Mouse (Mus musculus) intestine, embryonic 14.5 days (tissue): ENCODE measurements around the gene Dhx37. TPM values are rescaled to one million over a fixed set of nuclear protein-coding genes. Genes with fewer than 3 reads are reported as not detected.
"Not testable (repeated sequence)": the region's sequence is repeated elsewhere in the genome, so short reads cannot be mapped to it uniquely, and the experiment has no call there.

Experiments used
- ATAC-seq: fragments of 200-750 bp; cut with Nextera tagmentation; replicated peaks from 2 replicates; pipeline ENCODE4 v1.8.0; 2017; ENCODE audit warnings: low read depth, moderate number of reproducible peaks, moderate TSS enrichment, moderate library complexity; ENCODE audit not compliant: low FRiP score, low TSS enrichment
- DNase-seq: peaks from one replicate; pipeline ENCODE4 v3.0.0-alpha.2; 2018; ENCODE audit warnings: low spot score
- H3K27ac ChIP-seq: fragments of 300-500 bp; sonication (generic); 2 replicates; pipeline ENCODE4 v1.5.1; 2014; ENCODE audit warnings: low read depth, mild to moderate bottlenecking, control low read depth
- H3K27me3 ChIP-seq: fragments of 300-500 bp; sonication (generic); replicated peaks from 2 replicates; pipeline ENCODE4 v1.6.1; 2014; ENCODE audit warnings: low read length, control low read depth; ENCODE audit not compliant: control insufficient read depth, insufficient read depth
- H3K36me3 ChIP-seq: fragments of 300-500 bp; sonication (generic); 2 replicates; pipeline ENCODE4 v1.6.1; 2014; ENCODE audit warnings: low read length, control low read depth; ENCODE audit not compliant: control insufficient read depth, insufficient read depth
- H3K4me1 ChIP-seq: fragments of 300-500 bp; sonication (generic); replicated peaks from 2 replicates; pipeline ENCODE4 v1.6.1; 2014; ENCODE audit warnings: low read length, control low read depth, mixed read lengths; ENCODE audit not compliant: control insufficient read depth, insufficient read depth
- H3K4me2 ChIP-seq: fragments of 300-500 bp; sonication (generic); 2 replicates; pipeline ENCODE4 v1.6.1; 2014; ENCODE audit warnings: low read length
- H3K4me3 ChIP-seq: fragments of 300-500 bp; sonication (generic); 2 replicates; pipeline ENCODE4 v1.5.1; 2014; ENCODE audit warnings: low read depth, low read length, control low read depth, mixed read lengths
- H3K9ac ChIP-seq: fragments of 300-500 bp; sonication (generic); 2 replicates; pipeline ENCODE4 v1.6.1; 2014; ENCODE audit warnings: mild to moderate bottlenecking, low read length
- H3K9me3 ChIP-seq: fragments of 300-500 bp; sonication (generic); 2 replicates; pipeline ENCODE4 v1.6.1; 2016; ENCODE audit warnings: low read length, control low read depth; ENCODE audit not compliant: control insufficient read depth
- WGBS: fragments of 180-500 bp; shearing (Covaris S2); extraction: QIAGEN DNeasy Blood & Tissue Kit; methylation state at CpG from one replicate; pipeline ENCODE4 v1.1.7; 2014; 5-methylcytosine and 5-hydroxymethylcytosine counted together
- polyA plus RNA-seq: library from polyadenylated mRNA; unstranded; fragments of >200 nt; fragmentation: Nextera tagmentation; extraction: Ambion mirVana; gene quantifications from 2 replicates; pipeline ENCODE4 v1.2.1, GENCODE M21; 2014

Dhx37 gene
- polyA plus RNA-seq, 1 experiment from 2014 or later = 9.6 TPM

DNA sequence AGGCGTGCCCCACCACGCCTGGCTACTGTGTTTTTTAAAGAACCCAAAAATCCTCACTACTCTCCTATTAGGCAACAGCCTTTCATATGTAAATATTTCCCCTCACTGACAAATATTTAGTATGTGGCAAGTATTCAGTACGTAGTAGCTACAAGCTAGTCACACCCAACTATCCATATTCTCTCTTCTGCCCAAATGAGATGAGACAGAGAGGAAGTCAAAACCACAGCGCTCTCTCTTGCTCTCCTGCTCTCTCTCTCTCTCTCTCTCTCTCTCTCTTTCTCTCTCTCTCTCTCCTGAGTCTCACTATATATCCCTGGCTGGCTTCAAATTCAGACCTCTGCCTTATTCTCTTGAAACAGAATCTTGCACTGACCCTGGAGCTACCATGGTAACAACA, 10.6 kb upstream of the Dhx37 start:
- WGBS = 86% methylated on average over 4 of the region's 4 CpGs
- Histone ChIP-seq H3K4me3 (no peak overlapping the region), H3K9ac (no peak overlapping the region), H3K4me1 (peaks cover 10% of the 10 kb centered on the region), H3K27me3 (no peaks in the 10 kb centered on the region), H3K4me2 (no peak overlapping the region), H3K36me3 (no peaks in the 10 kb centered on the region), H3K27ac (no peak overlapping the region), H3K9me3 (0 out of 2 replicates have a peak, but pooled peaks cover 3% of the 10 kb centered on the region)
- no peak for DNase-seq
- no peak for ATAC-seq

DNA sequence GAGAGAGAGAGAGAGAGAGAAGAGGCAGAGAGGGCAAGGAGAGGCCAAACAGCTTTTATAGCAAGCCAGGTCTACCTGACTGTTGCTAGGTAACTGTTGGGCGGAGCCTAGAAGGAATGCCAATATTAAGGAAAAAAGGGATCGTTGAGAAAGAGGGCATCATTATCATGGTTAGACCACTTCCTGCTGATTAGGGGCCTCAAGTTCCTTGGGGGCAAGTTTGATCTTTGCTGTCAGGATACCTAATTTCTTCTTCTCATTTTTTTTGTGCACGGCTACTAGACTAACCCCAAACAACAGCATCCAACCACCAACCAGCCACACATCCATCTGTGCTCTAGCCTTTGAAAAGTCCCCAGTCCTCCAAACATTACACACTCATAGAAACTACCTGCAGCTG, 10.0 kb upstream of the Dhx37 start:
- Histone ChIP-seq H3K27ac (no peak overlapping the region), H3K4me2 (no peak overlapping the region), H3K36me3 (no peaks in the 10 kb centered on the region), H3K27me3 (no peaks in the 10 kb centered on the region), H3K9me3 (0 out of 2 replicates have a peak, but pooled peaks cover 3% of the 10 kb centered on the region), H3K9ac (no peak overlapping the region), H3K4me3 (no peak overlapping the region), H3K4me1 (peaks cover 10% of the 10 kb centered on the region)
- ATAC-seq (no peak), DNase-seq (no peak)
- 82% methylated on average over 3 of the region's 3 CpGs for WGBS

DNA sequence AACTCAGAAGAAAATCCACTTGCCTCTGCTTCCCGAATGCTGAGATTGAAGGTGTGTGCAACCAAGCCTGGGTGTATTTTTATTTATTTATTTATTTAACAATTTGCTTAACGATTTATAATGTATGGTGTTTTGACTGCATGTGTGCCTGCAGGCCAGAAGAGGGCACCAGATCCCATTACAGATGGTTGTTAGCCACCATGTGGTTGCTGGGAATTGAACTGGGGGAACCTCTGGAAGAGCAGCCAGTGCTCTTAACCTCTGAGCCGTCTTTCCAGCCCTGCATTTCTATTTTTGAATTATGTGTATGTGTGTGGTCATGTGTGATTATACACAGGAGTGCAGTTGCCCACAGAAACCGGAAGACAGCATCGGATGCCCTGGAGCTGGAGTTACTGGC, 9.4 kb upstream of the Dhx37 start:
- 85% methylated on average over 5 of the region's 5 CpGs for WGBS
- no peaks in the 10 kb centered on the region for H3K27me3 ChIP-seq
- H3K9ac ChIP-seq = no peak overlapping the region
- H3K27ac ChIP-seq = no peak overlapping the region
- H3K4me3 ChIP-seq = no peak overlapping the region
- peaks cover 10% of the 10 kb centered on the region for H3K4me1 ChIP-seq
- H3K9me3 ChIP-seq = 0 out of 2 replicates have a peak, but pooled peaks cover 3% of the 10 kb centered on the region
- ATAC-seq = no peak
- H3K4me2 ChIP-seq = no peak overlapping the region
- no peaks in the 10 kb centered on the region for H3K36me3 ChIP-seq
- DNase-seq = no peak

DNA sequence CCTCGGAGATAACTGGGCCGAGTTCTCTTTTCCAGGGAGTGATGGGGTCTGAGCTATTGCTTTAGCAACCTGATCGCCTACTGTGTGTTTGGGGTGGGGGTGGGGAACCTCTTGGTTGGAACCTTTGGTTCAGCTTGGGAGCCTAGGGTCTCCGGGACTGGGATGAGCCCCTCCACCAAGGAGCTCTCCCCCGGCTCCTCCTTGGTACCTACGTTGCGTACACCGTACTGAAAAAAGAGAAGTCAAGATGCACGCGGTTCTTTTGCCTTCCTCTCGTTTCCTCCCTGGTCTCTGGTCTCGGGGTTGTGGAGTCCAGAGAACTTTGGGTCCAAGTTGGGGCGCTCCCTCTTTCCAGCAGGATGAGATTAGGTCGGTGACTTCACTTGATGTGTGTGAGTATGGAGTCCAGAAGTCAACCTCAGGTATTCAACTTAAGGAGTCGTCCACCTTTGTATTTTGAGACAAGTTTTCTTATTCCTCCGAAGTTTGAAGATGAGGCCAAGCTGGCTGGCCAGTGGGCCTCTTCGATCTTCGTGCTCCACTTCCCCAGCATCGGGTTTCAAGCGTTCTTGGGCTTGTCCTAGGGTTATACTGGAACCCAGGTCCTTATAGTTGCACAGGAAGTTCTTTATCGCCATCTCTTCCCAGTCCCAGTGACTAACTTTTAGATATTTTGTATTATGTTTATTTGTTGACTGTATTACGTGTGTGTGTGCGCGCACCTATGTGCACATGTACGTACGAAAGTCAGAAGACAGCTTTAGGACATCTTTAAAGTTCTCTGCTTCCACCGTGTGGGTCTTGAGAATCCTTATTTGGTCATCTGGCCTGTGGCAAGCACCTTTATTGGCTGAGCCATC, 8.4 kb upstream of the Dhx37 start:
- Histone ChIP-seq H3K27ac (peak overlapping the region; percentile 77), H3K9me3 (0 out of 2 replicates have a peak, but pooled peaks cover 3% of the 10 kb centered on the region), H3K36me3 (no peaks in the 10 kb centered on the region), H3K4me3 (peak overlapping the region; percentile 94), H3K9ac (peak overlapping the region; percentile 78), H3K4me2 (peak overlapping the region; percentile 78), H3K27me3 (no peaks in the 10 kb centered on the region), H3K4me1 (peaks cover 10% of the 10 kb centered on the region)
- 21% methylated on average over 27 of the region's 27 CpGs for WGBS
- ATAC-seq (peak; percentile 6), DNase-seq (no peak)

DNA sequence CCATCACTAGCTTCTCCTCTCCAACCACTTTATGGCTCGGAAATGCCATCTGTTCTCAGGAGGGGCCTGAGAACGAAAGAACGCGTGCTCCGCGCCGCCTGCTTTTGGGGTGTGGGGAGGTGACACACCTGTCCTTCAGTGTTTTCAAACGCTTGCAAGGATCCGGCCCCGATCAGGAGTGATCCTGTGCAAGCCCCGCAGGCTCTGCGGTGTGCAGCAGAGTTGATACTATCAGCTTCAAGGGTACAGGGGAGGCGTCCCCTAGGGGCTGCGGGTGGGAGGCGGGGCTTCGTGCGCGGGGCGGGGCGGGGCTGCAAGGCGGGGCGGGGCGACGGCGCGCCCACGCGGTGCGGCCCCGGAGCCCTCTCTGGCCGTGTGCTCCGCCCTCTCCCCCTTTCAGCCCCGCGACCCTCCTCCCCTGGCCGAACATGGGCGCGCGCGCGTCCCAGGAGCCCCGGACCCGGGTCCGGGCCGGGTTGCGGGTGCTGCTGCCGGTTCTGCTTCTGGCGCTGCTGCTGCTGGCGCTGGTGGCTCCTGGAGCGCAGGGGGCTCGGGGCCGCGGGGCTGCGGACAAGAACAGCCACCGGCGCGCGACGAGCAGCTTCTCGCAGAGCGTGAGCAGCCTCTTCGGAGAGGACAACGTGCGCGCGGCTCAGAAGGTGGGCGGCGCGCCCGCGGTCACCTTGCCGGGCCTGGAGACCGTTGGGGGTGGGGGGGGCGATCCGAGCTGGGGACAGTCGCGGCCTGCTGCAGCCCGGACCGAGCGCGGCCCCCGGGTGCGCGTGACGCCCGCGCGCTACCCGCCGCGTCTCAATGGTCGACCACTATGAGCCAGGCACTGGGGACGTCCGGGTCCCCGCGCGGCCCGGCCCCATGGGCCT, 7.6 kb upstream of the Dhx37 start, which contains the start of gene Bri3bp:
Bri3bp (plus strand) TSS at position 335 of the 881 bp plus-strand sequence.
- Histone ChIP-seq H3K4me2 (peak within 1 kb of the TSS; percentile 78), H3K9ac (peak within 1 kb of the TSS; percentile 78), H3K36me3 (no peaks in the 10 kb centered on the region), H3K9me3 (0 out of 2 replicates have a peak, but pooled peaks cover 3% of the 10 kb centered on the region), H3K27me3 (no peaks in the 10 kb centered on the region), H3K4me1 (peaks cover 10% of the 10 kb centered on the region), H3K4me3 (peak within 1 kb of the TSS; percentile 94), H3K27ac (peak within 1 kb of the TSS; percentile 77)
- DNase-seq = peak; percentile 90
- ATAC-seq = peak; percentile 95
- WGBS = under 1% methylated on average over 95 of the region's 97 CpGs

DNA sequence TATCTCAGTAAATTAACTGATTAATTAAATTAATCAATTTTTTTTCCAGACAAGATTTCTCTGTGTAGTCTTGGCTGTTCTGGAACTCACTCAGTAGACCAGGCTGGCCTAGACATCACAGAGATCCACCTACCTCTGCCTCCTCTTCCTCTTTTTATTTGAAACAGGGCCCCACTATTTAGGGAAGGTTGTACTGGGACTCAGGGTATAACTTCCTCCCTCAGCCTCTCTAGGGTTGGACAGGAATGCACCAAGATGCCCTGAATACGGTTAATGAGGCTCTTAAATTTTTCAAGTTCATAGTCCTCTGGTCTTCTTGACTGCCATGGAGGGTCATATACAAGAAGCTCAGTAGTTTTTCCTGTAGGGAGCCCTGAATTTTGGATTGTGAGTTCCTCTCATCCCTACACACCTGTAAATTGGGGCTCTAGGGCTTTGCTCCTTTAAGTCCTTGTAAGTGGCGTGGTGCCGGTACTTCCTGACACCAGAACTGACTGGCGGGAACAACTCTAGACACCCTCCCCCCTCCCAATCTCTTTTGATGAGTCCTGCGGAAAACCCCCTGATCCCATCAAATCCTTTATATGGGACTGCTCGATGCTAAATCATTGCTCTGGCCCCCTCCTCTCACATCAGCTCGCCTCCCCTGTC, 6.8 kb upstream of the Dhx37 start:
- no peak for DNase-seq
- Histone ChIP-seq H3K36me3 (no peaks in the 10 kb centered on the region), H3K27me3 (no peaks in the 10 kb centered on the region), H3K27ac (peak overlapping the region; percentile 77), H3K4me3 (peak overlapping the region; percentile 94), H3K9ac (peak overlapping the region; percentile 78), H3K4me1 (peaks cover 10% of the 10 kb centered on the region), H3K9me3 (0 out of 2 replicates have a peak, but pooled peaks cover 3% of the 10 kb centered on the region), H3K4me2 (peak overlapping the region; percentile 78)
- 6% methylated on average over 7 of the region's 7 CpGs for WGBS
- peak; percentile 19; the same call in 1 of the 2 replicates for ATAC-seq

DNA sequence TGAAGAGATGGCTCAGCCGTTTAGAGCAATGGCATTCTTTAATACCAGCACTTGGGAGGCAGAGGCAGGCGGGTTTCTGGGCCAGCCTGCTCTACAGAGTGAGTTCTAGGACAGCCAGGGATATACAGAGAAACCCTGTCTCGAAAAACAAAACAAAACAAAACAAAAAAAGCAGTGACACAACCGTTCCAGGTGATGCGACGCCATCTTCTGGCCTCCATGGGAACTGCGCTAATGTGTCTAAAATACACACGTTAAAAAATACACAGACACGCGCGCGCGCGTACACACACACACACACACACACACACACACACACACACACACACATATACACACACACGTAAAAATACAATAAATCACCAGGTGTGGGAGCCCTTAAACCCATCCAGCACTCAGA, 426 bp upstream of the Dhx37 start:
- peak; percentile 10; the same call in 1 of the 2 replicates for ATAC-seq
- H3K4me3 ChIP-seq = peak overlapping the region; percentile 60
- 52% methylated on average over 15 of the region's 15 CpGs for WGBS

DNA sequence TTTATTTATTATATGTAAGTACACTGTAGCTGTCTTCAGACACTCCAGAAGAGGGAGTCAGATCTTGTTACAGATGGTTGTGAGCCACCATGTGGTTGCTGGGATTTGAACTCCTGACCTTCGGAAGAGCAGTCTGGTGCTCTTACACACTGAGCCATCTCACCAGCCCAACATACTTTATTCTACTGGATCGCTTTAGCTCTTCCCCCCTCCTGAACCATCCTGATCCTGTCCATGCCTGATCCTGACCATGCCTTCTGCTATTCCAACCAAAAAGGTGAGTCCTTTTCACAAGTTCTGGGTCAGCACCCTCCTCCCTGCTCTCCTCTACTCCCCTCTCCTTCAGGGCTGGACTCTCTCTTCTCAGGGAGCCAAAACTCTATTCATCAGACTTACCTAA, 1.6 kb downstream of the Dhx37 start:
- not testable (repeated sequence) for H3K4me1 ChIP-seq, H3K27me3 ChIP-seq, H3K9ac ChIP-seq, DNase-seq, H3K4me3 ChIP-seq, H3K4me2 ChIP-seq, H3K9me3 ChIP-seq, ATAC-seq, H3K27ac ChIP-seq
- H3K36me3 ChIP-seq = peaks cover 44% of the 10 kb centered on the region
- WGBS = 96% methylated on average over 2 of the region's 2 CpGs

More for the DNA sequence above, 426 bp upstream of the Dhx37 start:
- not testable (repeated sequence) for H3K4me1 ChIP-seq, DNase-seq, H3K9me3 ChIP-seq, H3K27ac ChIP-seq, H3K27me3 ChIP-seq, H3K9ac ChIP-seq
- Histone ChIP-seq H3K4me2 (peak overlapping the region; percentile 83), H3K36me3 (peaks cover 24% of the 10 kb centered on the region)
